Mouse (Mus musculus): ENCODE measurements around the gene Tgif1. TPM values are rescaled to one million over a fixed set of nuclear protein-coding genes. Genes with fewer than 3 reads are reported as not detected.

Gene Tgif1
- polyA plus RNA-seq, 1 experiment: 45.2 TPM

GRCm38 (mm10) chr17:70826227-70826626 lies 27.1 kb downstream of the Tgif1 start:
- H3K27me3 ChIP-seq (ENCODE audit: control insufficient read depth, insufficient read depth, low read length): no peaks in the 10 kb centered on the region
- no peak overlapping the region for H3K4me3 ChIP-seq (ENCODE audit: control insufficient read depth, insufficient read depth, low read length)
- H3K27ac ChIP-seq (ENCODE audit: control insufficient read depth, insufficient read depth, low read length): no peak overlapping the region
- no peak for TF ChIP-seq CTCF (IDR thresholded peaks at IDR 0.05; ENCODE audit: borderline replicate concordance, control insufficient read depth, extremely low read depth, insufficient read depth, low read length, poor library complexity)
- no peak for TF ChIP-seq POLR2A (IDR thresholded peaks at IDR 0.05; ENCODE audit: control insufficient read depth, extremely low read depth, insufficient read depth, low read length, poor library complexity)
- 84% methylated on average over 12 of the region's 12 CpGs for WGBS
- DNase-seq: no peak
- no peaks in the 10 kb centered on the region for H3K36me3 ChIP-seq (ENCODE audit: control insufficient read depth, insufficient read depth, low read length)
- no peaks in the 10 kb centered on the region for H3K4me1 ChIP-seq (replicated peaks; ENCODE audit: control insufficient read depth, insufficient read depth, low read length)

GRCm38 (mm10) chr17:70823083-70823482 lies 30.3 kb downstream of the Tgif1 start:
- H3K4me3 ChIP-seq (ENCODE audit: control insufficient read depth, insufficient read depth, low read length): no peak overlapping the region
- no peak overlapping the region for H3K27ac ChIP-seq (ENCODE audit: control insufficient read depth, insufficient read depth, low read length)
- TF ChIP-seq POLR2A (IDR thresholded peaks at IDR 0.05; ENCODE audit: control insufficient read depth, extremely low read depth, insufficient read depth, low read length, poor library complexity) (no peak), CTCF (IDR thresholded peaks at IDR 0.05; ENCODE audit: borderline replicate concordance, control insufficient read depth, extremely low read depth, insufficient read depth, low read length, poor library complexity) (no peak)
- no peak for DNase-seq
- H3K27me3 ChIP-seq (ENCODE audit: control insufficient read depth, insufficient read depth, low read length): peaks cover 4% of the 10 kb centered on the region; the same call in 1 of the 2 replicates
- 0 out of 2 replicates have a peak, but pooled peaks cover under 1% of the 10 kb centered on the region for H3K4me1 ChIP-seq (replicated peaks; ENCODE audit: control insufficient read depth, insufficient read depth, low read length)
- no peaks in the 10 kb centered on the region for H3K36me3 ChIP-seq (ENCODE audit: control insufficient read depth, insufficient read depth, low read length)
- WGBS: 81% methylated on average over 8 of the region's 8 CpGs

- TF ChIP-seq POLR2A (IDR thresholded peaks at IDR 0.05; ENCODE audit: control insufficient read depth, extremely low read depth, insufficient read depth, low read length, poor library complexity) (no peak), CTCF (IDR thresholded peaks at IDR 0.05; ENCODE audit: borderline replicate concordance, control insufficient read depth, extremely low read depth, insufficient read depth, low read length, poor library complexity) (no peak)
- no peak for DNase-seq
- 3% methylated on average over 50 of the region's 51 CpGs for WGBS
- peaks cover 11% of the 10 kb centered on the region; the same call in 1 of the 2 replicates for H3K27me3 ChIP-seq (ENCODE audit: control insufficient read depth, insufficient read depth, low read length)
- no peak overlapping the region for H3K27ac ChIP-seq (ENCODE audit: control insufficient read depth, insufficient read depth, low read length)
- no peaks in the 10 kb centered on the region for H3K36me3 ChIP-seq (ENCODE audit: control insufficient read depth, insufficient read depth, low read length)
- peak overlapping the region; percentile 7; the same call in 1 of the 2 replicates for H3K4me3 ChIP-seq (ENCODE audit: control insufficient read depth, insufficient read depth, low read length)
- H3K4me1 ChIP-seq (replicated peaks; ENCODE audit: control insufficient read depth, insufficient read depth, low read length): 0 out of 2 replicates have a peak, but pooled peaks cover 2% of the 10 kb centered on the region
Observed at GRCm38 (mm10) chr17:70817862-70818451, 35.4 kb downstream of the Tgif1 start.

DNA sequence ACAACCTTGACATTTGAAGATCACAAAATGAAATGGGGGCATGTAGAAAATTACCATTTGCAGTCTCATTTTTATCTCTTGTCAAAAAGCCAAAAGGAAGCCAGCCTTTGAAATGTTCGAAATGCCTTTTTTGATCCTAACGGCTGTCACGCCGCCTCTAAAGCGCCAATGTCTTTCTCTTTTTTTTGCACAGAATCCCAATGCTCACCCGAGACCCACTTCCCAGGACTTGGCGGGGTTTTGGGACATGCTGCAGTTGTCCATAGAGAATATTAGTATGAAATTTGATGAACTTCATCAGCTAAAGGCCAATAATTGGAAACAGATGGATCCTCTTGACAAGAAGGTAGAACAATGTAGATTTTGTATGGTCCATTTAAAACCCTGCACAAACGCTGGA lies 38.3 kb downstream of the Tgif1 start:
- TF ChIP-seq POLR2A (IDR thresholded peaks at IDR 0.05; ENCODE audit: control insufficient read depth, extremely low read depth, insufficient read depth, low read length, poor library complexity) (no peak), CTCF (IDR thresholded peaks at IDR 0.05; ENCODE audit: borderline replicate concordance, control insufficient read depth, extremely low read depth, insufficient read depth, low read length, poor library complexity) (no peak)
- no peak for DNase-seq
- H3K4me3 ChIP-seq (ENCODE audit: control insufficient read depth, insufficient read depth, low read length): no peak overlapping the region
- H3K36me3 ChIP-seq (ENCODE audit: control insufficient read depth, insufficient read depth, low read length): no peaks in the 10 kb centered on the region
- 85% methylated on average over 8 of the region's 8 CpGs for WGBS
- H3K27ac ChIP-seq (ENCODE audit: control insufficient read depth, insufficient read depth, low read length): no peak overlapping the region
- peaks cover 11% of the 10 kb centered on the region; the same call in 1 of the 2 replicates for H3K27me3 ChIP-seq (ENCODE audit: control insufficient read depth, insufficient read depth, low read length)
- 0 out of 2 replicates have a peak, but pooled peaks cover 2% of the 10 kb centered on the region for H3K4me1 ChIP-seq (replicated peaks; ENCODE audit: control insufficient read depth, insufficient read depth, low read length)

DNA sequence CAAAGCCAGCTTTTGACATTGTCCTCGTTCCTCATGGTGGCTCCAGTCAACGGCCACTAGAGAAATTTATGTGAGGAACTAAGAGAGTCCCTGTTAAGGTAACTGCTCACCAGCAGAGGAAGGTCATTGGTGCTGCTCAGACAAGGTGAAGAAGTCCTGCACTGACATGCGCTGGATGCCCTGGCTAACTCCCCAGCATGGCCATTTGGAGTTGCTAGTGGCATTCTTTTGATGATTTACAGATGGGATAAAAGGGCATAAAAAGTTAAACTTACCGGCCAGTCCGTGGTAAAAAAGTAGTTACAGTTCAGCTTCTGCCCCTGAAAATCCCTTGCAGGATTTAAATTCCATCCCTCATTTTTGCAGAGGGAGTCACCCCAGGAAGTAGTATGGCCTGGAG lies 42.6 kb downstream of the Tgif1 start:
- Histone ChIP-seq H3K4me1 (replicated peaks; ENCODE audit: control insufficient read depth, insufficient read depth, low read length) (no peaks in the 10 kb centered on the region), H3K27me3 (ENCODE audit: control insufficient read depth, insufficient read depth, low read length) (no peaks in the 10 kb centered on the region), H3K4me3 (ENCODE audit: control insufficient read depth, insufficient read depth, low read length) (no peak overlapping the region), H3K36me3 (ENCODE audit: control insufficient read depth, insufficient read depth, low read length) (no peaks in the 10 kb centered on the region), H3K27ac (ENCODE audit: control insufficient read depth, insufficient read depth, low read length) (no peak overlapping the region)
- no peak for DNase-seq
- 91% methylated on average over 5 of the region's 5 CpGs for WGBS
- TF ChIP-seq CTCF (IDR thresholded peaks at IDR 0.05; ENCODE audit: borderline replicate concordance, control insufficient read depth, extremely low read depth, insufficient read depth, low read length, poor library complexity) (no peak), POLR2A (IDR thresholded peaks at IDR 0.05; ENCODE audit: control insufficient read depth, extremely low read depth, insufficient read depth, low read length, poor library complexity) (no peak)

DNA sequence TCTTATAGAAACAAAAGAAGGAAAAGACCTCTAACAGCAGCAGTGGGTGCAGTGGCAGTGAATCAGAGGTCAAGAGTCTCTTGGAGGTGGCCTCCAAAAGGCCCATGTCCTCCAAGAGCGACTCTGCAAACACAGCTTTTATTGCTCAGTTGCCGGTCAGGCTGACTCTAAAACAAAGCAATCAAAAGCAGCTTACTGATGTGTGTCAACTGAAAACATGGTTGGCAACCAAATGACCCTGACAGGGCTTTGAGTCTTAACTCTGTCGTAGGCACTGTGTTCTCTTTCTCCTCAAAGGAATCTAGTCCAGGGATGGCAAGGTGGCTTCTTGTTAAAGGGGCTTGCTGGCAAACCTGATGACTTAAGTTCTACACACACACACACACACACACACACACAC lies 43.6 kb downstream of the Tgif1 start:
- WGBS: 93% methylated on average over 3 of the region's 3 CpGs
- no peak for DNase-seq

More for the DNA sequence above, 43.6 kb downstream of the Tgif1 start:
- TF ChIP-seq POLR2A (IDR thresholded peaks at IDR 0.05; ENCODE audit: control insufficient read depth, extremely low read depth, insufficient read depth, low read length, poor library complexity) (no peak), CTCF (IDR thresholded peaks at IDR 0.05; ENCODE audit: borderline replicate concordance, control insufficient read depth, extremely low read depth, insufficient read depth, low read length, poor library complexity) (no peak)
- Histone ChIP-seq H3K27ac (ENCODE audit: control insufficient read depth, insufficient read depth, low read length) (no peak overlapping the region), H3K27me3 (ENCODE audit: control insufficient read depth, insufficient read depth, low read length) (no peaks in the 10 kb centered on the region), H3K36me3 (ENCODE audit: control insufficient read depth, insufficient read depth, low read length) (no peaks in the 10 kb centered on the region), H3K4me1 (replicated peaks; ENCODE audit: control insufficient read depth, insufficient read depth, low read length) (no peaks in the 10 kb centered on the region), H3K4me3 (ENCODE audit: control insufficient read depth, insufficient read depth, low read length) (no peak overlapping the region)
